Mouse (Mus musculus) intestine, embryonic 14.5 days (tissue): Measurements from ENCODE around the gene Ddx43. TPM values are rescaled to one million over a fixed set of nuclear protein-coding genes. Genes with fewer than 3 reads are reported as not detected.

ENCODE experiments used
- ATAC-seq: fragments of 200-750 bp; cut with Nextera tagmentation; replicated peaks from 2 replicates; pipeline ENCODE4 v1.8.0; 2017; ENCODE audit warnings: low read depth, moderate number of reproducible peaks, moderate TSS enrichment, moderate library complexity; ENCODE audit not compliant: low FRiP score, low TSS enrichment
- DNase-seq: peaks from one replicate; pipeline ENCODE4 v3.0.0-alpha.2; 2018; ENCODE audit warnings: low spot score
- H3K27ac ChIP-seq: fragments of 300-500 bp; sonication (generic); 2 replicates; pipeline ENCODE4 v1.5.1; 2014; ENCODE audit warnings: low read depth, mild to moderate bottlenecking, control low read depth
- H3K27me3 ChIP-seq: fragments of 300-500 bp; sonication (generic); replicated peaks from 2 replicates; pipeline ENCODE4 v1.6.1; 2014; ENCODE audit warnings: low read length, control low read depth; ENCODE audit not compliant: control insufficient read depth, insufficient read depth
- H3K36me3 ChIP-seq: fragments of 300-500 bp; sonication (generic); 2 replicates; pipeline ENCODE4 v1.6.1; 2014; ENCODE audit warnings: low read length, control low read depth; ENCODE audit not compliant: control insufficient read depth, insufficient read depth
- H3K4me1 ChIP-seq: fragments of 300-500 bp; sonication (generic); replicated peaks from 2 replicates; pipeline ENCODE4 v1.6.1; 2014; ENCODE audit warnings: low read length, control low read depth, mixed read lengths; ENCODE audit not compliant: control insufficient read depth, insufficient read depth
- H3K4me2 ChIP-seq: fragments of 300-500 bp; sonication (generic); 2 replicates; pipeline ENCODE4 v1.6.1; 2014; ENCODE audit warnings: low read length
- H3K4me3 ChIP-seq: fragments of 300-500 bp; sonication (generic); 2 replicates; pipeline ENCODE4 v1.5.1; 2014; ENCODE audit warnings: low read depth, low read length, control low read depth, mixed read lengths
- H3K9ac ChIP-seq: fragments of 300-500 bp; sonication (generic); 2 replicates; pipeline ENCODE4 v1.6.1; 2014; ENCODE audit warnings: mild to moderate bottlenecking, low read length
- H3K9me3 ChIP-seq: fragments of 300-500 bp; sonication (generic); 2 replicates; pipeline ENCODE4 v1.6.1; 2016; ENCODE audit warnings: low read length, control low read depth; ENCODE audit not compliant: control insufficient read depth
- WGBS: fragments of 180-500 bp; shearing (Covaris S2); extraction: QIAGEN DNeasy Blood & Tissue Kit; methylation state at CpG from one replicate; pipeline ENCODE4 v1.1.7; 2014; 5-methylcytosine and 5-hydroxymethylcytosine counted together
- polyA plus RNA-seq: library from polyadenylated mRNA; unstranded; fragments of >200 nt; fragmentation: Nextera tagmentation; extraction: Ambion mirVana; gene quantifications from 2 replicates; pipeline ENCODE4 v1.2.1, GENCODE M21; 2014

Gene Ddx43
- polyA plus RNA-seq, 1 experiment from 2014 or later: 0.54 TPM

DNA sequence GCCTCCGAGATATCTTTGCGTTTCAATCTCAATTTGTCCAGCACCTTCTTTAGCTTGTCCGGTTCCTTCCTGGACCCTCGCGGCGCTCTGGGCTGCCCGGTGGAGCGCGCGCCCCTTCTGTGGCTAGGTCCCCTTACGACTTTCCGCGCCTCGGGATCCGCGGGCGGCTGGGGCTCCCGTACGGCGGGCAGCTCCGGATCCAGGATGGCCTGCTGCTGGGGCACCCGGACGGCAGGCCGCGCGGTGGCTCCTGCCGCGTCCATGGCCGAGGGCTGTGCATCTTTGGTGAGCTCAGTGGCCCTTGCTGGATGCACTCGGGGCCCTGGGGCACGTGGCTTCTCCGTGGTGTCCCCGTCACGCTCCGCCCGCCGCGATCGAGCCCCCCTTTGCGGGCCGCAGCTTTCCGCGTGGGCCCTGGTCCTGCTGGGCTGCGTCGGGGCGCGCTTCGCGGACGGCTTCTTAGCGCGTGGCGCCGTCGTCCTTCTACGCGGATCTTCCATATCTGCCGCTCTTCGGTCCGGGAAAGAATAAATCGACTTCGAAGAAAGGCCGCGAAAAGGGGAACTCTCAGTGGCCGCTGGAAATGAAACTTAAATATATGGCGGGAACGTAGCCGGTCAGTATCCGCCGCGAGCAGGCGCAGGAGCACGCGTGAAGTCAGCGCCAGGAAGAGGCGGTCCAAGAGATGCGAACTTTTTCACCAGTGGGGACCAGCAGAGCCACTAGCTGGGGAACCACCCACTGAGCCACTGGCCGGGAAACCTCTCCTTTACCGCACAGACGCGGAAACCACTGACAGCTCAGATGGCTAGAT lies 47.2 kb downstream of the Ddx43 start, which contains the start of gene Cgas:
Gene Cgas (minus strand): TSS at position 659 of the 814 bp plus-strand sequence.
- Histone ChIP-seq H3K27me3 (peaks cover 70% of the 10 kb centered on the region), H3K4me1 (peaks cover 15% of the 10 kb centered on the region; the same call in 1 of the 2 replicates), H3K9ac (peak within 1 kb of the TSS; percentile 59), H3K9me3 (no peaks in the 10 kb centered on the region), H3K4me2 (peak within 1 kb of the TSS; percentile 62), H3K27ac (no peak within 1 kb of the TSS), H3K36me3 (no peaks in the 10 kb centered on the region), H3K4me3 (peak within 1 kb of the TSS; percentile 42)
- under 1% methylated on average over 81 of the region's 81 CpGs for WGBS
- DNase-seq: peak; percentile 86
- peak; percentile 71 for ATAC-seq

DNA sequence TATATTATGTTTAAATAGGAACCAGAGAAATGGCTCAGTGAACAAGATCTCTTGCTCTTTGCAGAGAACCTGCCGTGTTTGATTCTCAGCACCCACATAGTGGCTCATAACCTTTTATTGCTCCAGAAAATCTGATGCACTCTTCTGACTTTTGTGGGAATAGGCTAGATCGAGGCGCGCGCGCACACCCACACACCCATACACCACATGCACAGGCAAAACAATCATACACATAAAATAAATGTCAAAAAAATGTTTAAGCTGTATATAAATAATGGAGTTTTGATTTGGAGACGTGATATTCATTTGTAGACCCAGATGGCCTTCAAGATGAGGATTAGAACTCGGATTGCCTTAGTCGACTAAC lies 52.0 kb downstream of the Ddx43 start:
- Histone ChIP-seq H3K4me2 (peak overlapping the region; percentile 73), H3K36me3 (peaks cover 21% of the 10 kb centered on the region), H3K4me3 (peak overlapping the region; percentile 98), H3K27ac (no peak overlapping the region), H3K9ac (peak overlapping the region; percentile 94), H3K9me3 (no peaks in the 10 kb centered on the region), H3K4me1 (peaks cover 16% of the 10 kb centered on the region), H3K27me3 (peaks cover 42% of the 10 kb centered on the region)
- ATAC-seq: no peak; the same call in 1 of the 2 replicates
- WGBS: 28% methylated on average over 9 of the region's 9 CpGs
- DNase-seq: no peak

DNA sequence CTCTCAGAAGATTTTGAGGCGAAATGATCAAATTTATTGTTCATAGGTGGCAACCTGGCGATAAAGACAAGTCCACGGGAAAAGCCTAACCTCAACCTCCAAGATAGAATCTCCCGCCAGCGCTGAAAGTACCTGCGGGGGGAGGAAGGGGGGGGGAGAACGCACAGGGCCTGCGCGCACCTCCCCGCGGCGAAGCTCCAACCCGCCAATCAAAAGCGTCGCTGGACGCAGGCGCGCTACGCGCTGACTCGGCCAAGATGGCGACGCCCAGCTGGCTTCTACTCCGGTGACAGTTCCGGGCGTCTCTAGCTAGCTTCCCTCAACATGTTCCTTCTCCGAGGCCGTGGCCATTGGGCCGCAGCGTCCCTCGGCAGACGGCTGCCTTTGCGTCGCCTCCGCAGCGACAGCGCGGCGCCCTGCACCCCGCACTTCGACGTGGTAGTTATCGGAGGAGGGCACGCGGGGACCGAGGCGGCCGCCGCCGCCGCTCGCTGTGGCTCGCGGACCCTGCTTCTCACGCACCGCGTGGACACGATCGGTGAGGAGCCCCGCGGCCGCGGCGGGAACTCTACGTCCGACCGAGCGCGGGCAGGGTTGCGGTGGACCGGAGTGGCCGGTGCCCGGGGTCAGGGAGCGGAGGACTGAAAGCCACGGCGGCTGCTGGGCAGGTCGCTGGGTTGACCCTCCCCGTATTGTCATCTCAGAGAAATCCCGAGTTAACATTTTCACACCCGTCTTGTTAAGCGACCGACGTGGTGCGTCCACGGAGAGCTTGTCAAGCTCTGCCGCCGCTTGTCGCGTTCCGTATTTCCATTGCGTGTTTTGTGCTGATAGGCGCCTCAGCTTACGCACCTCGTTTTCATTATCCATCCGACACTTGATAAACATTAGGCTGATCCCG lies 52.6 kb downstream of the Ddx43 start, which contains the start of the genes Mto1 and Gm17324:
Gene Mto1 (plus strand): TSS at position 236 of the 901 bp plus-strand sequence.
Gene Gm17324 (minus strand): TSS at position 814 of the 901 bp plus-strand sequence.
- WGBS: under 1% methylated on average over 95 of the region's 96 CpGs
- Histone ChIP-seq H3K27me3 (peaks cover 37% of the 10 kb centered on the region), H3K4me1 (peaks cover 9% of the 10 kb centered on the region; the same call in 1 of the 2 replicates), H3K27ac (peak within 1 kb of the TSS; percentile 87), H3K36me3 (peaks cover 27% of the 10 kb centered on the region), H3K4me3 (peak within 1 kb of the TSS; percentile 98), H3K4me2 (peak within 1 kb of the TSS; percentile 73), H3K9ac (peak within 1 kb of the TSS; percentile 94), H3K9me3 (no peaks in the 10 kb centered on the region)
- peak; percentile 96 for ATAC-seq
- peak; percentile 94 for DNase-seq

GRCm38 (mm10) chr9:78450404-78450803 lies 54.8 kb downstream of the Ddx43 start:
- H3K27ac ChIP-seq: no peak overlapping the region
- no peak overlapping the region for H3K4me3 ChIP-seq
- H3K4me1 ChIP-seq: peaks cover 9% of the 10 kb centered on the region; the same call in 1 of the 2 replicates
- H3K4me2 ChIP-seq: no peak overlapping the region
- H3K9me3 ChIP-seq: no peaks in the 10 kb centered on the region
- peaks cover 42% of the 10 kb centered on the region for H3K36me3 ChIP-seq
- DNase-seq (no peak), ATAC-seq (no peak)
- WGBS: 78% methylated on average over 5 of the region's 5 CpGs
- H3K27me3 ChIP-seq: peaks cover 18% of the 10 kb centered on the region
- no peak overlapping the region for H3K9ac ChIP-seq

GRCm38 (mm10) chr9:78451382-78451781 lies 55.8 kb downstream of the Ddx43 start:
- 81% methylated on average over 4 of the region's 4 CpGs for WGBS
- H3K27me3 ChIP-seq: peaks cover 8% of the 10 kb centered on the region
- no peaks in the 10 kb centered on the region for H3K9me3 ChIP-seq
- DNase-seq (no peak), ATAC-seq (no peak)
- peaks cover 42% of the 10 kb centered on the region for H3K36me3 ChIP-seq
- H3K4me1 ChIP-seq: peaks cover 9% of the 10 kb centered on the region; the same call in 1 of the 2 replicates
- H3K9ac ChIP-seq: no peak overlapping the region
- no peak overlapping the region for H3K4me3 ChIP-seq
- no peak overlapping the region for H3K27ac ChIP-seq
- no peak overlapping the region for H3K4me2 ChIP-seq

DNA sequence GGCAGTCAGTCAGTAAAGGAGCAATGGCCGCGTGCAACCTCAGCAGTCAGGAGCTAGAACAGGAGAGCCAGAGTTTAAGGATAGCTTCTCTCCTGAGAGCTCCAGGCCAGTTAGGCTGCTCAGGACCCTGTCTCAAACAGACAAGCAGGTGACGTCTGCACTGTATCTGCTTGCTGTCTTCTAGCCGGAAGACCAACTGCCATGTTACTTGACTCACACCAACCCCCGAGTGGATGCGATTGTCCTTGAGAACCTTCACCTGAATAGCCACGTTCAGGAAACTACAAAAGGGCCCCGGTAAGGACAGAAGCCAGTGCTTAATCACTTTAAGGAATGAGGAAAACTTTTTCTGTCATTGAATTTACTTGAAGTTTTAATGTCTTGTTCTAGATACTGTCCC lies 61.4 kb downstream of the Ddx43 start:
- Histone ChIP-seq H3K9me3 (no peaks in the 10 kb centered on the region), H3K4me1 (no peaks in the 10 kb centered on the region), H3K27me3 (no peaks in the 10 kb centered on the region), H3K4me2 (no peak overlapping the region), H3K36me3 (peaks cover 75% of the 10 kb centered on the region), H3K27ac (no peak overlapping the region), H3K9ac (no peak overlapping the region), H3K4me3 (no peak overlapping the region)
- ATAC-seq (no peak), DNase-seq (no peak)
- WGBS: 90% methylated on average over 8 of the region's 8 CpGs

DNA sequence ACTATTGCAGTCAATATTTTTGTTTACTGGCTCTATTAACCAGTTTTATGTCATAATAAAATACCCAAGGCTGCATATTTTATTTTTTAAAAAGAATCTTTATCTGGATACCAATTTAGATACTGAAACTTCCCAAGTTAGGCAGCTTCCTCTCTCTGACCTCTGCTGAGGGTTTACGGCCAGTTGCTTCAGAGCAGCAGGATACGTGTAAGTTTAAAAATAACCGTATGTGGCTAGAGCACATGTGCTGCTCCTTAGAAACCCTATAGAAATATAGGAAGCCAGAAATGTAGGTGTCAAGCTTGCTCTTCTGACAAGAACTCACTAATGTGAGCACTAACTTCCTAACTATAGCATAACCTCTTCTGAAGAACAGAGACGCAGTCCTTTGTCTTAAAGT lies 67.8 kb downstream of the Ddx43 start:
- no peak for ATAC-seq
- H3K27ac ChIP-seq: no peak overlapping the region
- H3K36me3 ChIP-seq: peaks cover 83% of the 10 kb centered on the region
- no peaks in the 10 kb centered on the region for H3K27me3 ChIP-seq
- 92% methylated on average over 4 of the region's 4 CpGs for WGBS
- no peak overlapping the region for H3K4me2 ChIP-seq
- no peak overlapping the region for H3K9ac ChIP-seq
- DNase-seq: no peak
- no peaks in the 10 kb centered on the region for H3K4me1 ChIP-seq
- H3K9me3 ChIP-seq: no peaks in the 10 kb centered on the region
- no peak overlapping the region for H3K4me3 ChIP-seq

GRCm38 (mm10) chr9:78465725-78466124 lies 70.1 kb downstream of the Ddx43 start:
- Histone ChIP-seq H3K9me3 (no peaks in the 10 kb centered on the region), H3K36me3 (peaks cover 77% of the 10 kb centered on the region), H3K27ac (no peak overlapping the region), H3K27me3 (no peaks in the 10 kb centered on the region), H3K9ac (no peak overlapping the region), H3K4me3 (no peak overlapping the region), H3K4me2 (no peak overlapping the region), H3K4me1 (no peaks in the 10 kb centered on the region)
- ATAC-seq (no peak), DNase-seq (no peak)
- 91% methylated on average over 3 of the region's 3 CpGs for WGBS
